Mouse (Mus musculus) CH12.LX (cell line): ENCODE results near the gene Pth1r. TPM values are rescaled to one million over a fixed set of nuclear protein-coding genes. Genes with fewer than 3 reads are reported as not detected.

Experiments
- DNase-seq: peaks from one replicate; pipeline ENCODE4 v3.0.0-alpha.2; 2013; ENCODE audit errors: extremely low read depth
- H3K27ac ChIP-seq: 2 replicates; pipeline ENCODE4 v1.5.1; 2012; ENCODE audit warnings: low read depth, mild to moderate bottlenecking, control low read depth, moderate library complexity; ENCODE audit not compliant: insufficient read depth
- H3K27me3 ChIP-seq: replicated peaks from 2 replicates; pipeline ENCODE3; 2012; ENCODE audit warnings: inconsistent platforms
- H3K36me3 ChIP-seq, 2 experiments: replicated peaks in 1 of 2; 2 replicates each; pipeline versions ENCODE3 to v1.6.1; 2012; ENCODE audit warnings: inconsistent platforms in 1 of 2, low read length in 1 of 2, mild to moderate bottlenecking in 1 of 2, mixed read lengths in 1 of 2, moderate library complexity in 1 of 2; ENCODE audit not compliant: control insufficient read depth in 1 of 2, insufficient read depth in 1 of 2
- H3K4me1 ChIP-seq, 2 experiments: 2 replicates each; pipeline ENCODE4 v1.6.1; 2012; ENCODE audit warnings: inconsistent platforms in 1 of 2, moderate library complexity in 1 of 2; ENCODE audit not compliant: insufficient read depth in 2 of 2, control insufficient read depth in 1 of 2
- H3K4me2 ChIP-seq: 2 replicates; pipeline ENCODE4 v1.6.1; 2012; ENCODE audit warnings: low read depth, mild to moderate bottlenecking, control low read depth; ENCODE audit not compliant: poor library complexity, insufficient read depth, severe bottlenecking
- H3K4me3 ChIP-seq, 3 experiments: fragments of 150-350 bp in 1 of 3; sonication (generic) in 1 of 3; replicated peaks in 1 of 3; 2 replicates each; pipeline versions ENCODE3 to v1.5.1; 2011 to 2012; ENCODE audit warnings: low read depth in 2 of 3, low read length in 2 of 3, mild to moderate bottlenecking in 2 of 3, moderate library complexity in 2 of 3, control low read depth in 1 of 3, improper control_type of control experiment in 1 of 3, inconsistent platforms in 1 of 3, mixed read lengths in 1 of 3; ENCODE audit not compliant: poor library complexity in 1 of 3
- H3K79me2 ChIP-seq: replicated peaks from 2 replicates; pipeline ENCODE4 v1.6.1; 2012; ENCODE audit warnings: mild to moderate bottlenecking, moderate library complexity; ENCODE audit not compliant: control insufficient read depth, poor library complexity, insufficient read depth, severe bottlenecking; ENCODE audit errors: extremely low read depth
- H3K9ac ChIP-seq: 2 replicates; pipeline ENCODE4 v1.6.1; 2012; ENCODE audit warnings: low read depth, mild to moderate bottlenecking, control low read depth, moderate library complexity; ENCODE audit not compliant: insufficient read depth
- H3K9me3 ChIP-seq: replicated peaks from 2 replicates; pipeline ENCODE3; 2012; ENCODE audit warnings: low read length, inconsistent platforms, mixed read lengths
- CHD1 ChIP-seq: IDR thresholded peaks from 2 replicates; pipeline ENCODE4 v1.6.1; 2012; ENCODE audit warnings: low read depth, low read length, improper control_type of control experiment, inconsistent platforms
- CHD2 ChIP-seq: IDR thresholded peaks from 2 replicates; pipeline ENCODE4 v1.6.1; 2011; ENCODE audit warnings: low read length, improper control_type of control experiment
- E2F4 ChIP-seq: IDR thresholded peaks from 2 replicates; pipeline ENCODE4 v1.6.1; 2011; ENCODE audit warnings: low read depth, low read length, improper control_type of control experiment; ENCODE audit not compliant: insufficient replicate concordance
- ELF1 ChIP-seq: IDR thresholded peaks from 2 replicates; pipeline ENCODE4 v1.6.1; 2014; ENCODE audit warnings: low read depth, mild to moderate bottlenecking, inconsistent platforms, low read length, improper control_type of control experiment
- EP300 ChIP-seq: IDR thresholded peaks from 2 replicates; pipeline ENCODE4 v1.6.1; 2011; ENCODE audit warnings: low read length, improper control_type of control experiment
- GABPA ChIP-seq: IDR thresholded peaks from 2 replicates; pipeline ENCODE4 v1.6.1; 2012; ENCODE audit warnings: low read depth, low read length, improper control_type of control experiment, inconsistent platforms; ENCODE audit not compliant: insufficient replicate concordance
- JUND ChIP-seq: conservative IDR thresholded peaks from 2 replicates; pipeline ENCODE4 v1.6.1; 2011; ENCODE audit warnings: low read depth, low read length, improper control_type of control experiment
- MAFK ChIP-seq: IDR thresholded peaks from 2 replicates; pipeline ENCODE4 v1.6.1; 2011; ENCODE audit warnings: low read length, improper control_type of control experiment; ENCODE audit not compliant: insufficient replicate concordance
- MXI1 ChIP-seq: IDR thresholded peaks from 2 replicates; pipeline ENCODE4 v1.6.1; 2011; ENCODE audit warnings: mild to moderate bottlenecking, low read depth, low read length, improper control_type of control experiment
- MYC ChIP-seq: IDR thresholded peaks from 2 replicates; pipeline ENCODE4 v1.6.1; 2011; ENCODE audit warnings: low read depth, mild to moderate bottlenecking, improper control_type of control experiment, low read length
- NRF1 ChIP-seq: IDR thresholded peaks from 2 replicates; pipeline ENCODE4 v1.6.1; 2014; ENCODE audit warnings: low read depth, mild to moderate bottlenecking, inconsistent platforms, low read length, improper control_type of control experiment, moderate library complexity
- POLR2A ChIP-seq: IDR thresholded peaks from 2 replicates; pipeline ENCODE4 v1.6.1; 2011; ENCODE audit warnings: low read depth, mild to moderate bottlenecking, improper control_type of control experiment, low read length
- SIN3A ChIP-seq: IDR thresholded peaks from 2 replicates; pipeline ENCODE4 v1.6.1; 2012; ENCODE audit warnings: low read length, improper control_type of control experiment, inconsistent platforms
- TBP ChIP-seq: conservative IDR thresholded peaks from 2 replicates; pipeline ENCODE4 v1.6.1; 2011; ENCODE audit warnings: low read depth, low read length, improper control_type of control experiment
- TCF12 ChIP-seq: IDR thresholded peaks from 2 replicates; pipeline ENCODE4 v1.6.1; 2014; ENCODE audit warnings: low read depth, mild to moderate bottlenecking, inconsistent platforms, low read length, improper control_type of control experiment
- UBTF ChIP-seq: IDR thresholded peaks from 2 replicates; pipeline ENCODE4 v1.6.1; 2012; ENCODE audit warnings: low read depth, mild to moderate bottlenecking, inconsistent platforms, low read length, improper control_type of control experiment, moderate library complexity
- USF1 ChIP-seq: IDR thresholded peaks from 2 replicates; pipeline ENCODE4 v1.6.1; 2014; ENCODE audit warnings: low read depth, mild to moderate bottlenecking, inconsistent platforms, low read length, improper control_type of control experiment
- USF2 ChIP-seq: conservative IDR thresholded peaks from 2 replicates; pipeline ENCODE4 v1.6.1; 2011; ENCODE audit warnings: low read depth, low read length, improper control_type of control experiment
- ZMIZ1 ChIP-seq: IDR thresholded peaks from 2 replicates; pipeline ENCODE4 v1.6.1; 2012; ENCODE audit warnings: low read depth, mild to moderate bottlenecking, inconsistent platforms, low read length, improper control_type of control experiment
- ZNF384 ChIP-seq: IDR thresholded peaks from 2 replicates; pipeline ENCODE4 v1.6.1; 2012; ENCODE audit warnings: low read depth, low read length, improper control_type of control experiment, inconsistent platforms
- dilution Hi-C: fragments of 300-500 bp; cut with MboI; formaldehyde crosslinking; loops from 2 replicates; pipeline ENCODE4 v1.14.3; 2020; ENCODE audit warnings: low sequenced_read_pairs; ENCODE audit not compliant: extremely low pct_unique_long_range_greater_than_20kb, extremely low pct_ligation_motif_present
- in situ Hi-C: fragments of 300-500 bp; cut with MboI; formaldehyde crosslinking; loops from 3 replicates; pipeline ENCODE4 v1.14.3; 2019; ENCODE audit warnings: low sequenced_read_pairs, low pct_ligation_motif_present, low pct_unique_long_range_greater_than_20kb, mixed read lengths
- polyA plus RNA-seq: library from polyadenylated mRNA; unstranded; fragments of >175 nt; gene quantifications from 2 replicates; pipeline ENCODE4 v1.2.1, GENCODE M21; 2012; ENCODE audit warnings: low read depth; ENCODE audit not compliant: insufficient read length
- total RNA-seq, 2 experiments: library from RNA; depleted of rRNA; stranded (reverse); fragments of 300-350 nt in 1 of 2; fragments of >200 nt in 1 of 2; gene quantifications; 2 replicates each; pipeline ENCODE4 v1.2.3; 2012 to 2014

Gene Pth1r
- total and polyA plus RNA-seq, 3 experiments: 0.10 to 0.76 TPM; not detected in 1

GRCm38 (mm10) chr9:110712545-110712944, 34.4 kb downstream of the Pth1r start:
- H3K9me3 ChIP-seq: no peaks in the 10 kb centered on the region
- TF ChIP-seq MYC: no peak
- no peak for TF ChIP-seq USF2
- no peak overlapping the region for H3K4me2 ChIP-seq
- no peak overlapping the region for H3K9ac ChIP-seq
- in situ Hi-C loops: loop anchor here (5.0 kb wide), 1 partner anchor 70 kb away; no protein-coding TSS in a partner anchor
- dilution Hi-C loops: no loop called here
- H3K36me3 ChIP-seq: peaks cover 30 to 78% of the 10 kb centered on the region in 2 experiments
- H3K4me1 ChIP-seq: peaks cover 0 to 22% of the 10 kb centered on the region in 2 experiments; a peak in 3 of 4 replicates
- H3K79me2 ChIP-seq: no peaks in the 10 kb centered on the region; the same call in 1 of the 2 replicates
- no peak overlapping the region for H3K4me3 ChIP-seq
- H3K27me3 ChIP-seq: no peaks in the 10 kb centered on the region
- no peak overlapping the region for H3K27ac ChIP-seq
- no peak for DNase-seq

- peaks cover 30 to 73% of the 10 kb centered on the region in 2 experiments for H3K36me3 ChIP-seq
- in situ Hi-C loops: loop anchor here (5.0 kb wide), 1 partner anchor 70 kb away; no protein-coding TSS in a partner anchor
- peaks cover 2 to 28% of the 10 kb centered on the region in 2 experiments for H3K4me1 ChIP-seq
- H3K9me3 ChIP-seq: no peaks in the 10 kb centered on the region
- H3K27ac ChIP-seq: no peak overlapping the region
- no peaks in the 10 kb centered on the region for H3K27me3 ChIP-seq
- no peak overlapping the region for H3K4me3 ChIP-seq
- H3K4me2 ChIP-seq: no peak overlapping the region
- no peak overlapping the region for H3K9ac ChIP-seq
- dilution Hi-C loops: no loop called here
- no peaks in the 10 kb centered on the region; the same call in 1 of the 2 replicates for H3K79me2 ChIP-seq
- no peak for DNase-seq
- TF ChIP-seq MAFK (no peak), TBP (no peak), ELF1 (no peak), GABPA (no peak), UBTF (no peak)
Observed at GRCm38 (mm10) chr9:110711996-110712395, 34.9 kb downstream of the Pth1r start.

GRCm38 (mm10) chr9:110711532-110711931, 35.4 kb downstream of the Pth1r start:
- Histone ChIP-seq H3K36me3 (peaks cover 30 to 71% of the 10 kb centered on the region in 2 experiments), H3K79me2 (no peaks in the 10 kb centered on the region; the same call in 1 of the 2 replicates), H3K27me3 (no peaks in the 10 kb centered on the region), H3K4me3 (no peak overlapping the region), H3K27ac (no peak overlapping the region)
- in situ Hi-C loops: loop anchor here (5.0 kb wide), 1 partner anchor 69 kb away; no protein-coding TSS in a partner anchor
- DNase-seq: no peak
- no peak for TF ChIP-seq MXI1
- no peak for TF ChIP-seq TCF12
- no peak for TF ChIP-seq CHD1
- TF ChIP-seq POLR2A: no peak
- no peak for TF ChIP-seq ELF1
- no peak for TF ChIP-seq E2F4
- no peak for TF ChIP-seq UBTF
- TF ChIP-seq CHD2: no peak
- TF ChIP-seq ZNF384: no peak
- no peak for TF ChIP-seq MYC
- no peak for TF ChIP-seq USF1
- TF ChIP-seq SIN3A: no peak
- no peak for TF ChIP-seq MAFK
- no peak for TF ChIP-seq EP300
- TF ChIP-seq NRF1: no peak
- no peak for TF ChIP-seq ZMIZ1
- TF ChIP-seq JUND: no peak
- TF ChIP-seq, all 38 proteins: peak for 0
- Histone ChIP-seq H3K4me1 (peaks cover 5 to 33% of the 10 kb centered on the region in 2 experiments), H3K9me3 (no peaks in the 10 kb centered on the region), H3K9ac (no peak overlapping the region), H3K4me2 (no peak overlapping the region)
- dilution Hi-C loops: no loop called here
